Mouse (Mus musculus) heart, postnatal 14 days (tissue): ENCODE data around the gene Krtcap2. TPM values are rescaled to one million over a fixed set of nuclear protein-coding genes. Genes with fewer than 3 reads are reported as not detected.

ENCODE experiments used
- DNase-seq, 2 experiments: peaks; one replicate each; pipeline ENCODE4 v3.0.0; 2021 to 2022
- intact Hi-C: fragments of 180-260 bp; cut with DNase I; formaldehyde crosslinking; loops from one replicate; pipeline ENCODE4 v1.15.1; 2025
- total RNA-seq, 2 experiments: library from RNA; stranded (reverse); gene quantifications; 2 replicates each; pipeline ENCODE4 v1.2.3; 2021

The Krtcap2 gene
- total RNA-seq, 2 experiments from 2014 or later: 71.9 to 72.8 TPM

GRCm38 (mm10) chr3:89244158-89244981 lies 1.4 kb upstream of the Krtcap2 start:
- peak in 1 of 2 experiments; percentile 38 for DNase-seq
- intact Hi-C loops: no loop called here

GRCm38 (mm10) chr3:89244982-89245687 lies 631 bp upstream of the Krtcap2 start:
- intact Hi-C loops: no loop called here
- no peak for DNase-seq

DNA sequence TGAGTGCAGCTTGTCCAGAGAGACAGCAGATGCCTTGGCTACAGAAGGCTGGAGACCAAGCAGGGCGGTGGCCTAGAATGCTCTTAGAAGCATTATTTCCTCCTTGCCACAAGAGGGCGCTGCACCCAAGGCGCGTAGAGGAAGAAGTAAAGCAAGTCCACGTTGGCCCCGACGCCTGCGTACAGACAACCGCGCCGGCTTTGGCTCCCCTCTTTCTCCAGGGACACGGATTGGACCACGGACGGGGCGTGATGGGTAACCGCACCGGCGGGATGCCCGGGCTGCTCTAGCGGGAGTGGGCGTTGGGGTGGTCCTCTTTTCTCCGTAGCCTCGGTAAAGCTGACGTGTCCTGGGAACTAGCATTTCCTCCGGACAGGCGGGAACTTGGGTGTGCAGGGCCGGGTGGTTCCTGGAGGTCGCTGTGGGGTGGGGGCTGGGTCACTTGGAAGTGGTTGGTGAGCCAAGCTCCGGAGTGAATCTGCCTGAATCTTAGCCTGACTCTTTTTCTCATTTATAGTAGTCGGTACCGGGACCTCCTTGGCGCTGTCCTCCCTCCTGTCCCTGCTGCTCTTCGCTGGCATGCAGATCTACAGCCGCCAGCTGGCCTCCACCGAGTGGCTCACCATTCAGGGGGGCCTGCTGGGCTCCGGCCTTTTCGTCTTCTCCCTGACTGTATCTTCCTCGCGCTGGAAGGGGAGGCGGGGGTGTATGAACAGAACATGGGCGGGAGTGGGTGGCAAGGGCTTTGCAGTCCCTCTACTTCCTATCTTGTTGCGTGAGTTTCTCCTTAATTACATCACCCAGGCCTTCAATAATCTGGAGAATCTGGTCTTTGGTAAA lies 715 bp downstream of the Krtcap2 start, which contains the start of gene Trim46:
TSS of gene Trim46 (minus strand) at position 49 of the 840 bp plus-strand sequence.
- DNase-seq: peak; percentile 90 to 92
- intact Hi-C loops: no loop called here

DNA sequence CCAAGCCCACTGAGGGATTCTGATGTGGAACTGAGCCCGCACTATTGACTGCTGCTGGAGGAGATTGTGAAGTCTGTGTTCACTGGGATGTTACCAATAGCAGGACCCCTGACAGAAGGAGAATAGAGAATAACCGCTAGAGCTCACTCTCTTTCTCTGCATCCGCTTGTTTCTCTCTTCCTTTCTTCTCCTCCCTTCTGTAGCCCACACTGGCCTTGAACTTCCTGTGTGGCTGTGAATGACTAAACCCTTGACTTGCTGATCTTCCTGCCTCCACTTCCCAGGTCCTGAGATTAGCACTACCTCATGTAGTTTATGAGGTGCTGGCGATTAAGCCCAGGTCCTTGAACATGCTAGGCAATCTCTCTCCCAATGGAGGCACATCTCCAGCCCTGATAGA lies 1.7 kb downstream of the Krtcap2 start:
- intact Hi-C loops: no loop called here

GRCm38 (mm10) chr3:89250435-89251040 lies 4.8 kb downstream of the Krtcap2 start:
- intact Hi-C loops: loop anchor here (1.0 to 2.0 kb wide), 3 partner anchors 16 to 58 kb away; no protein-coding TSS in a partner anchor
- DNase-seq: peak; percentile 74 to 77

More for the DNA sequence above, 1.7 kb downstream of the Krtcap2 start:
- no peak for DNase-seq

DNA sequence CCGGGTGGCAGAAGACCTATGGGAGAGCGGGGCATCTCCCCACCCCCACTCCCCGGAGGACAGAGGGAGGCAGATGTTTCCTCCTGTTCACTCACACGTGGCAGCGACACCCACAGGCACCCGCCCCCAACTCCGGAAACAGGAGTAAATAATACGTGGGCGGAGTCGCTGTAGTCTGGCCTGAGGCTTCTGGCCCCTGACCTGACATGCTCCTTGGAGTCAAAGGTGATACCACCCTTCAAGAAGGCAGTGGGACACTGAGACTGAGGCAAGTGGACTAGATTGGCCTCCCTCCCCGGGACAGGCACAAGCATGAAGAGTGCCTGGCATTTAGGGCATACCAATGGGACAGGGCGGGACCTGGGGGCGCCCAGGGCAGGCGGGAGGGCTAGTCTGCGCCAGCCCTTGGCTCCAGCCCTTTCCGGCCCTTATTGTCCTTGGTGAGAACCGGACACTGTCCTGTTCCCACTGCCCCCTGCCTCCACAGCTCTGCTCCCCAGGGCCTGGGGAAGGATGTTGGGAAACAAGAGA lies 5.7 kb downstream of the Krtcap2 start:
- intact Hi-C loops: loop anchor here (2.0 kb wide), 1 partner anchor 15 kb away; no protein-coding TSS in a partner anchor
- peak; percentile 68 to 69 for DNase-seq

- DNase-seq: no peak
- intact Hi-C loops: no loop called here
These were observed 9.2 kb downstream of the Krtcap2 start for GRCm38 (mm10) chr3:89254994-89255393.

- peak in 1 of 2 experiments; percentile 51 for DNase-seq
These were observed 10.4 kb downstream of the Krtcap2 start for GRCm38 (mm10) chr3:89256177-89256576.

GRCm38 (mm10) chr3:89259076-89259475 lies 13.3 kb downstream of the Krtcap2 start, which contains the start of gene Dpm3:
Gene Dpm3 (plus strand): TSS chr3:89259358.
- no peak for DNase-seq
- intact Hi-C loops: no loop called here

More at GRCm38 (mm10) chr3:89256177-89256576, 10.4 kb downstream of the Krtcap2 start:
- intact Hi-C loops: no loop called here

DNA sequence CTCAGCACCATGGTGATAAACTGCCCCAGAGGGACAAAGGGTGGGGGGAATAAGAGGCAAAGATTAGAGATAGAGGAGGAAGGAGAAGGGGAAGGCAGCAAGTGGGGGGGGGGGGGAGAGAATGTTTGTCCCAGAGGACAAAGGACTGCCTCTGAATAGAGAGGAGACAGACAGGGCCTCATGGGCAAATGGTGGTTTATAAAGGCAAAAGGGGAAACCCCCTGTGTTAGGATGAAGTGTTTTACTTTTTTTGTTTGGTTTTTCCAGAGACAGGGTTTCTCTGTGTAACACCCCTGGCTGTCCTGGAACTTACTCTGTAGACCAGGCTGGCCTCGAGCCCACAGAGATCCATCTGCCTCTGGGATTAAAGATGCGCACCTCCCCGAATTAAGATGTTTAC lies 14.4 kb downstream of the Krtcap2 start:
- intact Hi-C loops: no loop called here
- DNase-seq: no peak

DNA sequence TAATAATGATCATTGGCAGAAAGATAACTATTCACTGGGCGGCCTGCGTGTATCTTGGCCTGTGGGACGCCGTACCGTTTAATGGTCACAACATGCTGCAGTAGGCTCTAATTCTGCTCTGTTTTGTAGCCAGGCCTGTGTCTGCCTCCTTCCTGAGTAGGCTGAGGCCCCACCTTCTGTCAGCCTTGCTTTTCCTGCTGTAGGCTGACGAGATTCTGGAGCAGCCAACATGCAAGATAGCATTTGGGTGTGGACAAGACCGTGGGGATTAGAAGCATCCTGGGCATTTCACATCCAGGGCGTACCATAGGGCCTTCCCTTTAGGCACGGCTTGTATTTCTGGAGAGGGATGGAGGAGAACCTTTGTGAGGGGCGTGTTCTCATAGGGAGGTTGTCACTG lies 16.7 kb downstream of the Krtcap2 start:
- intact Hi-C loops: no loop called here
- DNase-seq: peak; percentile 37 to 56

DNA sequence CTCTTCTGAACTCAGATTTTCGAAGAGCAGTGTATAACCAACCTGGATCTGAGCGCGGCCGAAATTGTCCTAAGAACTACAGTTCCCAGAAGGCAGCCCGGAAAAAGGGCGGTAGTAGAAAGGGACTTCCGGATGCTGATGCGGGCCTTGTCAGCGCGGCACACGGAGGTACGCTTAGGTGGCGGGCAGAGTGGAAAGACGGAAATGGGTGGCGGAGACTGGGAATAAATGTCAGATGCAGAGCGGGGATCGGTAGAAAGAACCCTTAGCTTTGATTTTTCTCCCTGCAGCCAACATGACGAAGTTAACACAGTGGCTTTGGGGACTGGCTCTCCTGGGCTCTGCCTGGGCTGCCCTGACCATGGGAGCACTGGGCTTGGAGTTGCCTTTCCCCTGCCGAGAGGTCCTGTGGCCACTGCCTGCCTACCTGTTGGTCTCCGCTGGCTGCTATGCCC lies 20.7 kb downstream of the Krtcap2 start:
- intact Hi-C loops: loop anchor here (2.0 kb wide), 1 partner anchor 16 kb away; no protein-coding TSS in a partner anchor

GRCm38 (mm10) chr3:89268916-89269315 lies 23.1 kb downstream of the Krtcap2 start:
- intact Hi-C loops: no loop called here
- no peak for DNase-seq

More for the DNA sequence above, 20.7 kb downstream of the Krtcap2 start:
- DNase-seq: peak; percentile 73 to 80

GRCm38 (mm10) chr3:89270051-89270755 lies 24.4 kb downstream of the Krtcap2 start, which contains the start of gene Slc50a1:
Gene Slc50a1 (minus strand): TSS chr3:89270570.
- intact Hi-C loops: no loop called here
- DNase-seq: peak; percentile 93 to 94

- DNase-seq: peak; percentile 53 to 60
- intact Hi-C loops: no loop called here
These were observed 25.1 kb downstream of the Krtcap2 start for GRCm38 (mm10) chr3:89270891-89271290.

- intact Hi-C loops: no loop called here
- DNase-seq: peak; percentile 40 to 56
These were observed 26.0 kb downstream of the Krtcap2 start for GRCm38 (mm10) chr3:89271760-89272159.

- intact Hi-C loops: no loop called here
- DNase-seq: no peak
These were observed 30.3 kb downstream of the Krtcap2 start for GRCm38 (mm10) chr3:89276061-89276460.

DNA sequence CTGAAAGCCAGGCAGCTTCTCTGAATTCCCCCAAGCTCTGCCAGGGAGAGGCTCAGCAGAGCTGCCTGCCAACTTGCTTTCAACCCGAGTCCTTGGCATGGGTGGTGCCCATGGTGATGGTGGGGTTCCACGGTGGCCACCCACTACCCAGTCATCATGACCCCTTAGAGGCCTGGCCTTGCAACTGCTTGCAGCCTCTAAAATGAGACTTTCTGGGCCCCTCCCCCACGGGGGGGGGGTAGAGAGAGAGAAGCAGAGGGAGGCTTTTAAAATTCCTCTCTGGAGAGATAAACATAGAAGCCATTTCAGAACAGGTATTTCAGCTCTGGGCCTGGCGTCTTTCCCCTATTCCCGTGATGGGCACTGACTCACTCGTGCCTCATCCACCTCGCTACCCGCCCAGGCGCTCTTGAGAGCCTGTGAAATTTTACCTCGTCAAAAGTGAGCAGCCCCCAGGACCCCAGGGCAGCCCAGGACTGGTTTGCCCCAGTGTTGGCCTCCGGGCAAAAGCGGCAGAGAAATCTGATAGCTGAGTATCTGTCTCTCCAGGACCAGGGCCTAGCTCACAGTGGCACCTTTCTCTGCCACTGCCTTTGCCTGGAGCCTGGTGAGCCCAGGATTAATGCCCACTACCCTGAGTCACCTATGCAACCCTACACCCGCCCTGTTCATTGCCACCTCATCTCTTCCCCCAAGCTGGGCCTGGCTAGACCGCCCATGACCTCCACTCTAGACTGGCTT lies 31.7 kb downstream of the Krtcap2 start:
- peak; percentile 34 to 69 for DNase-seq
- intact Hi-C loops: no loop called here
